Mouse (Mus musculus) adipocyte (in vitro differentiated cells): ENCODE measurements around the gene Zfp14.
A peak's percentile ranks its signal among the peaks of the same experiment; 100 is the strongest.

Source experiments
- DNase-seq: peaks from one replicate; pipeline ENCODE4 v3.0.0-alpha.2; 2016; ENCODE audit warnings: low spot score

The Zfp14 gene

GRCm38 (mm10) chr7:30050882-30051548, at the start of gene Zfp14:
Gene Zfp14 (minus strand): TSS chr7:30051380.
- DNase-seq = peak; percentile 66

- no peak for DNase-seq
Measured at GRCm38 (mm10) chr7:30099297-30099696, 48.1 kb upstream of the Zfp14 start.

DNA sequence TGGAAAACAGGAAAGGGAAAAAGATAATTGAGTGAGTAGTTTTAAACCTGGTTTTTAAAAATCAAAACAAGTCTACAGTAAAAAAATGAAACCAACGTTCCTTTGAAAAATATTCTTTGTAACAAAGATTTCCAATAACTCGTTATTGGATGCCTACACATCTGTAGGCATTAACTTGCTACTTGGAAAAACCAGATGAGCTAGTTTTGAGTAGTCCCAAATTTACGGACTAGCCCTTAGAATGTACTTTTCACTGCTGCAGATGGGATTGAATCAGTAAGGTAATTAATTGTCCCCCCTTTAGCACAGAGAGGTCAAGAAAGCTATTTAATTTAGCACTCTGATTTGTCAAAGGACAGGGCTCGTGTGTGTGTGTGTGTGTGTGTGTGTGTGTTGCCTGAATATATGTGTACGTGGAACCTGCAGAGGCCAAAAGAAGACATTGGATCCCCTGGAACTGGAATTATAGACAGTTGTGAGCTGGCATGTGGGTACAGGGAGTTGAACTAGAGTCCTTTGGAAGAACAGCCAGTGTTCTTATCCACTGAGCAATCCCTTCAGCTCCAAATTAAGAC, 44.5 kb upstream of the Zfp14 start:
- DNase-seq = peak; percentile 15

DNA sequence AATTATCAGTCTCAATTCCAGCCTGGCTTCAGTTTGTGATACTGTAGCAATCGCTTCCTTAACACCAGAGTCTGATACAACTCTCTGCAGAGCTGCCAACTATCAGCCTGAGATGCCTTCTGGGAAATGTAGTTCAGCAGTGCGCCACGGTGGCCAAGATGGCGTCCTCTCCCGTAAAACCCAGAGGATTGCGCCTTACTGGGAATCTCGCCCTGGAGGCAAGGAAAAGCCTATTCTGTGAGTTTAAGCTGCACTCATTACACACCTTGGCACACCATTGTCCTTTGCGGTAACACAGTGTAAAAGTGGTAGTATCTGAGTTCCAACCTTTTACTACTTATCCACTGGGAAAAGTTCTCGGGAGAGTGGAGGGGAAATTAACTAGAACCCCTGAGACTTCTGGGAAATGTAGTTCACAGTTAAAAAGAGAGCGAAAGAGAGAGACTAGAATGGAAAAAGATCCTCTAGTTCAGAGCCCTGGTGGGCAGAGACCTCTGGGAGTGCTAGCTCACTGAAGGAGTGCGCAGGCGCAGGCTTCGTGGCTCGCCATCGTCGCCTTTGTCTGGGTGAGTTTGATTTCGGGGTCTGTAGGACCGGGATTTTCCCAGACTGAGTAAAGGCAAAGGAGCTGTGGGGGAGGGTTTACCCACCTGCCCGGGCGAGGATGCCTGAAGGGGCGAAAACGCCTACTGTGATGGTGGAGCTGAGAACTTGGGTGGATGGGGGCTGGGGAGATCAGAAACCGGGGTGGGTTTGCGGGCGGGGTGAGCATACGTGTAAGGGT, 43.7 kb upstream of the Zfp14 start, which contains the start of gene Zfp260:
Gene Zfp260, plus strand, starts transcription at position 132 of the 784 bp plus-strand sequence.
- DNase-seq = peak; percentile 91

DNA sequence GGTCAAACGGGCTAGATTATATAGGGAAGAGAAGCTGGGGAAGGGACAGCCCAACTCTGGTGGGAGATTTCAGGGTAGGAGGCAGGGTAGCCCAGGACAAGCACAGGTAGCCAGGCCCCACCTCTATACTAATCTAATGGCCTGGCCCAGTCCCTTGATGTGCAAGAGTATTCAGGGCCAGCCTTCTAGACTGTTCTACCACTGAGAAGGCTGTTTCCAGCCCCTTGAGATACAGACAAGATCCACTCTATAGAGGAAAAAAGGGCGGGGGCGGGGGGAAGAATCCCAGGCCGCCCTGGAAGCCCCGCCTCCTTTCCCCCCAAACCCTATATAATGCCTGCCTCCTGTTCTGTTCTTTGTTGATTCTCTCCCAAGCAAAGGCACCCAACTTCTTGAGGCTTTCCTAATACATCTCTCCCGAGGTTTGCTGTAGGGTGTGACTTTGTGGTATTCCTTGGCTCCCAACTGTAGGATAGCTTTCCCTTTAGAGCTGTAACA, 42.8 kb upstream of the Zfp14 start:
- DNase-seq = no peak

- no peak for DNase-seq
Measured at GRCm38 (mm10) chr7:30092666-30093065, 41.5 kb upstream of the Zfp14 start.

- peak; percentile 54 for DNase-seq
Measured at GRCm38 (mm10) chr7:30090970-30091585, 39.9 kb upstream of the Zfp14 start.

DNA sequence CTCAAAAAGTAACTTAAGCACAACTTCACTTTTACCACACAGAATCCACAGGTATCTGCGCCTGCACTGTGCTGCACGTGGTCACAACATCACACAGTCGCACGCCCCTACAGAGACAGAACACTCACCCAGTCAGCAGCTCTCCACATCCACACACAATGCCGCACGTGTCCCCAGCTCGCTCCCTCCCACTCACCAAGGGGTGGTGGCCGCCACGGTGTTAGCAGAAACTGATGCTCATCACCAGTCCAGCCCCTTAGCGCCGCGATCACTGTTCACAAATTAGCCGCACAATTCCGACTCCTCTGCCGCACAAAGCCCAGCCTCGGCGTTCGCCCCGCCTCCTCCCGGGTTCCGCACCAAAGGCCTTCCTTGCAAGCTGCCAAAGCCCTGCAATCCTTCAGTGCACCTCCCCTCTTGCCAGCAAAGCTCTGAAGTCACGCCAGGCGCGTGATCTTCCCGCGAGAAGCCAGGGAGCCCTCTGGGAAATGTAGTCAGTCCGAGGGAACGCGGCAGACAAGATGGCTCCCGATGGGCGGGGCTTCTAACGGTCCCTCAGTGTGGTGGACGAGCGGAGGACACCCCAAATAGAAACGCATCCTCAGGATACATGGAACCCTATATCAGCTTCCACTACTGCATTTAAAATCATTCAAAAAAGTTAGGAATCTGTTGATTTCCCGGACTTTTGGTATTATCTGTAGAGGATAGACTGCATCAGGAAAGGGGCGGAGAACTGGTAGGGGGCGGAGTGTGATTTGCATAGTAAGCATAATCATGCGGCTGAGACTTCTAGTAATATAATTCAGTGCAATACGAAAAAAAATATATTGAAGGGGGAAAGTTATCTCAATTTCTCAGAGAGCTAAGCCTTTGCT, 39.2 kb upstream of the Zfp14 start, which contains the start of the genes Gm26920 and Zfp566:
Gene Gm26920, minus strand, starts transcription at position 319 of the 878 bp plus-strand sequence.
Gene Zfp566, minus strand, starts transcription at position 436 of the 878 bp plus-strand sequence.
- peak; percentile 97 for DNase-seq

- no peak for DNase-seq
Measured at GRCm38 (mm10) chr7:30089405-30089804, 38.2 kb upstream of the Zfp14 start.

GRCm38 (mm10) chr7:30086524-30086923, 35.3 kb upstream of the Zfp14 start:
- DNase-seq = peak; percentile 25

GRCm38 (mm10) chr7:30072146-30073028, 21.2 kb upstream of the Zfp14 start, which contains the start of gene Zfp82:
Gene Zfp82 (minus strand): TSS chr7:30072900.
- DNase-seq = peak; percentile 68

DNA sequence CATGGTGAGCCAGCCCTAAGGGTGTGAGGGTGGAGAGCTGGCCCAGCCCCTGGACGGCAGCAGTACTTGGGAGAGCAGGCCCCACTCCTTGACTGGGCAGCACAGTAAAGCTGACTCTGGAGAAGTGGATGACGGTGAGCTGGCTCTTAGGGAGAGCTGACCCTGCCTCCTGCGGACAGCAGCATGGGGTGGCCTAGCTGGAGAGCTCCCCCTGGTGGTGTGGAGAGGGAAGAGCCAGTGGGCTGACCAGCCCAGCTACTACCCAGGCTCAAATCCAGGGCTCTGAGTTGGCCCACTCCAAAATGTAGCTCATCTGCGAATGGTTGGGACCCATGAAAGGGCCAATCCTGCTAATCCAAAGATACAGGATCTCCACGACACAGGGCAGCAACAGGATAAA, 13.4 kb upstream of the Zfp14 start:
- no peak for DNase-seq

GRCm38 (mm10) chr7:30062478-30062877, 11.3 kb upstream of the Zfp14 start:
- DNase-seq = no peak

DNA sequence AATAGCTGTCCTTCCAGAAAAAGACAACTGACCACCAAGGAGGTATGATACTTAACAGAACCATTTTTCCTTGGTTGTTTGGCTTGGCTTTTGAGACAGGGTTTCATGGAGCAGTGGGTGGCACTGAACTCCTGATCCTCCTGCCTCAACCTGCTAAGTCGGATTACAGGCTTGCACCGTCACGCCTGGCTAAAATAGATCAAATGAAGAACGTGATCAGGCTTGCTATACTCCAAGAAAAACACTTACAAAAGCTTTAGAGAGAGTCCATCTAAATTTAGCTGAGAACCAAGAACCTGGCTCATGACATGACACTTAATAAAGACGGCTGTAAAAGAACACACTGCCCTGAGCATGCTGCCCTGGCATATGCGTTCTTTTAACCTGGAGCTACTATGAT, 9.2 kb upstream of the Zfp14 start:
- DNase-seq = no peak

- DNase-seq = peak; percentile 21
Measured at GRCm38 (mm10) chr7:30053591-30053990, 2.4 kb upstream of the Zfp14 start.

DNA sequence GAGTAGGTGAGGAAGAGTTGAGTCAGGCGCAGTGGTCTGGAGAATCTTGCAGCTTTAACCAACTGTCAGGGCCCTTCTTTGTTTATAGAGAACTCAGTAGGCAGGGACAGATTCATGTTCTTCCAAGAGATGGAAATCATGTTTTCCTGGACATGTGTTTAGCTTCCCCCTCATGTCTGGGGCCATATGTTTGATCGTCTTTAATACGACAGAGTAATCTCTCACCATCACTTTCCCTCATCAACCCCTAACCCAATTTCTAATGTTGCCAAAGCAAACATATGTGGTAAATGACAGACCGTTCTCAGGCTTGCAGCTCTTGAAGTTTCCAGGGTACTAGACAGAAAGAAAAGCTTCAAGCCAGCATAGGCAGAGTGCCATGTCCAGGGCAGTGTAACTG, 3.1 kb downstream of the Zfp14 start:
- DNase-seq = peak; percentile 65

DNA sequence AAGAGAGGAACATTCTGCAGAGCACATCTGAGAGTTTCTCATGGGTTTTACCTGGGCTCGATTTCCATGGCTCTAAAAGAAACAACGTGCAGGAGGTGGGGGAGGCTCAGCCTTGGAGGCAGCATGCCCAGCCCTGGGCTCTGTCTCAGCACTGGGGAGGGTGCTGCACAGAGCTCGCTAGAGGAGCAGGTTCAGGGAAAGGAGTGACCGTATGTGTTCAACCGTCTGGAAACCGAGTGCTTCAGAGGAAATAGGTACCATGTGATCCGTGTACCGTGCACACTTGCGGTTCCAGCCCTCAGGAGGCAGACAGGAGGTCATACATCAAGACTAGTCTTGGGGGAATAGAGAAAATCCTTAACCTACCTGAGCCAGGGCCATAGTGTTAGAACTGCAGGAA, 6.8 kb downstream of the Zfp14 start:
- DNase-seq = no peak

GRCm38 (mm10) chr7:30034331-30034730, 16.8 kb downstream of the Zfp14 start:
- no peak for DNase-seq

- DNase-seq = no peak
Measured at GRCm38 (mm10) chr7:30031379-30031778, 19.8 kb downstream of the Zfp14 start.

- peak; percentile 61 for DNase-seq
Measured at GRCm38 (mm10) chr7:30030677-30031076, 20.5 kb downstream of the Zfp14 start.
